Mouse (Mus musculus): ENCODE data around the gene Fbxl18.

DNA sequence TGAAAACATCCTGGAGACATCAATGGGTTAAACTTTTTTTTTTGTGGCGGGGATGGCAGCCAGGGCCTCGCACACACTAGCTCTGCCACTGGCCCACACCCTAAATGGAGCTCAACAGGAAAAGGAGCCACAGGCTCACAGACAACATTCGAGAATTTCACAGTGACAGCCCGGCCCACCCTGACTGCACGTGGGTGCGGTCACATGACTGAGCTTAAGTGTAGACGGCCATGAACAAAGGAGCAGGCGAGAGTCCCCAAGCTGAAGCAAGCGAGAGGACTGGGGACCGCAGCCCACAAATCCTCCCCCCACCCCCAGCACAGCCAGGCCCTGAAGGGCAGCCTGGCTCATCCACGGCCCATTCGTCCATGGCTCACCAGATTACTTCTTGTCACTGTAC lies 23.5 kb downstream of the Fbxl18 start:
- TF ChIP-seq CTCF (IDR thresholded peaks at IDR 0.05; ENCODE audit: extremely low read depth, insufficient read length, insufficient replicate concordance, low read depth, low read length) (no peak), POLR2A (IDR thresholded peaks at IDR 0.05; ENCODE audit: low read depth, low read length) (no peak)
